Mouse (Mus musculus): ENCODE data around the gene Gm42674.
A peak's percentile ranks its signal among the peaks of the same experiment; 100 is the strongest.

Gene Gm42674

GRCm38 (mm10) chr3:90599401-90599800 is 2.3 kb upstream of the Gm42674 start:
- DNase-seq = no peak

- DNase-seq = no peak
These were observed 1.7 kb upstream of the Gm42674 start for GRCm38 (mm10) chr3:90600036-90600435.

- no peak for DNase-seq
These were observed 1.1 kb upstream of the Gm42674 start for GRCm38 (mm10) chr3:90600458-90601195.

DNA sequence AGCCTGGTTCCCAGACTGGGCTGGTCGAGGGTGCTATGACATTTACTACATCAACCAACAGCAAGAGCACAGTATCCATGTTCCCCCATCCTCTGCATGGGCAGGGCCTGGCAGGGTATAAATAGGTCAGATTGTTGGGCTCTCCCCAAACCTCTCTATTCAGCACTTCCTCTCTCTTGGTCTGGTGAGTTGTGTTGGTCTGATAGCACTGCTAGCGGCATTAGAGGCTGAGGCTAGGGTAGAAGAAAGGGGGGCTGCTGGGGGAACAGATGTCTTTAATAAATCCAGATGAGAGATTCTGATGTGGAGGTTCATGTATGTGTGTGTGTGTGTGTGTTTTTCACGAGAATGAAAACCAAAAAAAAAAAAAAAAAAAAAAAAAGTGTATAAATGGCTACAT is 1.9 kb downstream of the Gm42674 start, which contains the start of gene S100a4:
Gene S100a4, plus strand, starts transcription at position 149 of the 400 bp plus-strand sequence.
- no peak for DNase-seq

- peak; percentile 28 to 47 for DNase-seq
These were observed 2.7 kb downstream of the Gm42674 start for GRCm38 (mm10) chr3:90604416-90604815.

- no peak for DNase-seq
These were observed 3.3 kb downstream of the Gm42674 start for GRCm38 (mm10) chr3:90605049-90605448.

DNA sequence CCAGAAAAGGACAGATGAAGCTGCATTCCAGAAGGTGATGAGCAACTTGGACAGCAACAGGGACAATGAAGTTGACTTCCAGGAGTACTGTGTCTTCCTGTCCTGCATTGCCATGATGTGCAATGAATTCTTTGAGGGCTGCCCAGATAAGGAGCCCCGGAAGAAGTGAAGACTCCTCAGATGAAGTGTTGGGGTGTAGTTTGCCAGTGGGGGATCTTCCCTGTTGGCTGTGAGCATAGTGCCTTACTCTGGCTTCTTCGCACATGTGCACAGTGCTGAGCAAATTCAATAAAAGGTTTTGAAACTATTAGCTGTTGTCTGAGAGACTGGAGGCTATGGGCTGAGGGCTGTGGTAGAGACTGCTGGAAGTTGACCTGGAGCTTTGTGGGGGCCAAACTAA is 4.0 kb downstream of the Gm42674 start:
- DNase-seq = no peak

- no peak for DNase-seq
These were observed 4.5 kb downstream of the Gm42674 start for GRCm38 (mm10) chr3:90606185-90606584.

- no peak for DNase-seq
These were observed 5.7 kb downstream of the Gm42674 start for GRCm38 (mm10) chr3:90607361-90607760.

- no peak for DNase-seq
These were observed 6.5 kb downstream of the Gm42674 start, which contains the start of gene S100a5 for GRCm38 (mm10) chr3:90608223-90608622. Gene S100a5, plus strand, starts transcription at chr3:90608523.

- DNase-seq = no peak
These were observed 7.4 kb downstream of the Gm42674 start for GRCm38 (mm10) chr3:90609102-90609501.

GRCm38 (mm10) chr3:90611494-90611893 is 9.8 kb downstream of the Gm42674 start:
- DNase-seq = no peak

DNA sequence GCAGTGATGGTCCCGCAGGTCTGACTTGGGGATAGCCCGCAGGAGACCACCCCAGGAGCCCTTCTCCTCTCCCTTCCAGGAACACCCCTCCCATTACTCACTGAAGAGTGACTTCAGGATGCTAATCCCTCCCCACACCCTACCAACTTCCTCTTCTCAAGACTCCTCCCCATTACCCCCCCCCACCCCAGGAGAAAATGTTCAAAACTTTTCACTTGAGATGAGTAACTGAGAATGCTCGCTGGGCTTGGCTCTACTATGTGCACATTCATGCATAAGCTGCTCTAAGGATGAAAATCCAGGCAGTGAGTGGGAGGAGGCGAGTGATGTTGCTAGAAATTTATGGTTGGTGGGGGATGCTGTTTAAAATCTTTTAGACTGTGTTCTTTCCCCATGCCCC is 10.4 kb downstream of the Gm42674 start:
- no peak for DNase-seq

GRCm38 (mm10) chr3:90612728-90613291 is 11.1 kb downstream of the Gm42674 start, which contains the start of gene S100a6:
Gene S100a6, plus strand, starts transcription at chr3:90612882.
- DNase-seq = peak; percentile 72 to 77

GRCm38 (mm10) chr3:90613461-90614147 is 11.9 kb downstream of the Gm42674 start:
- no peak for DNase-seq

- no peak for DNase-seq
These were observed 12.4 kb downstream of the Gm42674 start for GRCm38 (mm10) chr3:90614148-90614530.

GRCm38 (mm10) chr3:90614611-90615251 is 13.0 kb downstream of the Gm42674 start:
- DNase-seq = no peak

DNA sequence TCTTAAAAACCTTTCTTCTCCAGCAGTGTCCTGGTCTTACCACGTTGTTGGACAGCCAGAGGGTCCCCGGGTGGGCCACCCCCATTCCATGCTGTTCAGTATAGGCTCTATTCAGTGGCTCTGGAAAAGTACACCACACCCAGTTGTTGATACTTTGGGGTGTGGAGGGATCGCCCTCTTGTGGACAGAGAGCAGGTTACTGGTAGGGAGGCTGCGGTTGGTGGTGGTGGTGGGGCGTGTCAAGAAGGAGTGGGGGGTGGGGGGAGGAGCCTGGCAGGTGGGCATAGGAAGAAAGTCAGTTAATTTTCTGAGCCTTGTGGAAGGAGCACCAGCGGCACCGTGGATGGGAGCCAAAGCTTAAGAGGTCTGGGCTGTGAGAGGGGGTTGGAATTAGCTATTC is 13.7 kb downstream of the Gm42674 start:
- DNase-seq = peak; percentile 68 to 72

- DNase-seq = no peak
These were observed 14.2 kb downstream of the Gm42674 start for GRCm38 (mm10) chr3:90615911-90616310.

DNA sequence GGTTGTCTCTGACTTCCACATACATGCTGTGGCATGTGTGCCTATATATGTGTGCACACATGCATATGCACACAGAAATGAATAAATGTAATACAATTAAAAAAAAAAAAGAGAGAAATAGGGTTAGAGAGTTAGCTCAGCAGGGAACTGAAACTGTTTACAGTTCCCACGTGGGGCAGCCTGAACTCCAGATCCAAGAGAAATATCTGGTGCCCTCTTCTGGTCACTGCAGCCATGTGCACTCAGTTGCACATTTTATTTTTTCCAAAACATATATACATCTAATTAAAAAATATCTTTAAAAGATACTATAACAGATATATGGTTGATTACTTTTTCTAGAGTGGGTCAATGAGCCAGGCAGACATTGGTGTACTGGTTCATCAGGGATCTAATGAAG is 15.9 kb downstream of the Gm42674 start:
- no peak for DNase-seq

GRCm38 (mm10) chr3:90621552-90621951 is 19.8 kb downstream of the Gm42674 start:
- DNase-seq = no peak

DNA sequence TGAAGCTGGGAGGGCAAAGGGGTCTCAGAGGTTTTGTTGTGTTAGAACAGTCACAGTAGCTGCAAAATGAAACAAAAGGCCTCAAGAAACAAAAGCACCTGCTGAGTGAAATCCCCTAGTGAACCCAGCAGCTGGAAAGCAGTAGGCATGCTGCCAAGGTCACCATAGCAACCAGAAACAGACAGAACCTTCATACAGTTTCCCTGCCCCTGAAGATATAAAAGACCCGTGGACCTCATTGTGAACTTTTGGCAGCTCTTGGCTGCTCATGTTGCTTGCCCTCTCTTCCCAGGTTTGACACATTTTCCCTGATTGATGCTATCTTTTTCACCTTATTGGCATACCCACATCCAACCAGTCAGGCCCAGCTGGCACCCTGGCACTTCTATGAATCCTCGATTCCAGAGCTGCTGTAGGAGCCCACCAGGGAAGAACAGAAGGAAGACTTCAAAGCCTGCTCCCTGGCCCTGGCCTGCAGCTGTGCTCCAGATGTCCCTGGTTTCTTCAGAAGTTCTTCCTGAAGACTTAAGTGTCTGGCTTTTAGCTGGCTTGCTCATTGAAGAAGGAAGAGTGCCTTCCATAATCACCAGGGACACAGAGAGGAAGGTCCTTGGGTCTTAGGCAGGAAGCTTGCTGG is 21.8 kb downstream of the Gm42674 start:
- peak; percentile 36 to 52 for DNase-seq

GRCm38 (mm10) chr3:90625496-90625895 is 23.8 kb downstream of the Gm42674 start:
- no peak for DNase-seq

Data from cerebellum, postnatal 10 days (tissue).